Mouse (Mus musculus): ENCODE measurements at regions not wholly inside any gene's neighbourhood (a gene's known extent, or its start where the extent isn't known, plus 50 kb on each side); places are given as distances from the start of the nearest gene placed in this dataset.

- no peak for TF ChIP-seq CTCF (IDR thresholded peaks at IDR 0.05; ENCODE audit: low read depth, low read length)
- TF ChIP-seq GATA1 (IDR thresholded peaks at IDR 0.05; ENCODE audit: borderline replicate concordance, low read length): no peak
Measured at GRCm38 (mm10) chr3:35096381-35096780, 446.2 kb downstream of the Sox2 start.

Measured in G1E (cell line).